Mouse (Mus musculus) T-helper 17 cell (primary cell): ENCODE measurements around the gene Pla2g1b.
"Not testable (repeated sequence)": the region's sequence is repeated elsewhere in the genome, so short reads cannot be mapped to it uniquely, and the experiment has no call there.

Experiments
- in situ Hi-C, 2 experiments: fragments of 300-600 bp; cut with MboI, MseI; formaldehyde crosslinking; loops; 1 replicate in 1 of 2; 2 replicates in 1 of 2; pipeline ENCODE4 v1.15.1; 2025; ENCODE audit warnings: high pct_unique_total_duplicates in 2 of 2

The Pla2g1b gene

GRCm38 (mm10) chr5:115483385-115483784 is 17.3 kb downstream of the Pla2g1b start:
- in situ Hi-C loops = loop anchor here in 1 of 2 experiments (5.0 kb wide), 1 partner anchor 1656 kb away; no protein-coding TSS in a partner anchor

GRCm38 (mm10) chr5:115483947-115484920 is 18.2 kb downstream of the Pla2g1b start, which contains the start of gene Sirt4:
TSS of gene Sirt4 (minus strand) at chr5:115484725.
- in situ Hi-C loops = loop anchor here in 1 of 2 experiments (5.0 kb wide), 1 partner anchor 1657 kb away; no protein-coding TSS in a partner anchor

- in situ Hi-C loops = loop anchor here in 1 of 2 experiments (5.0 kb wide), 1 partner anchor 1658 kb away; no protein-coding TSS in a partner anchor
These were observed 18.9 kb downstream of the Pla2g1b start for GRCm38 (mm10) chr5:115484996-115485395.

GRCm38 (mm10) chr5:115485489-115486205 is 19.6 kb downstream of the Pla2g1b start:
- in situ Hi-C loops = no loop called here

GRCm38 (mm10) chr5:115486726-115487125 is 20.7 kb downstream of the Pla2g1b start:
- in situ Hi-C loops = no loop called here

GRCm38 (mm10) chr5:115487353-115487752 is 21.3 kb downstream of the Pla2g1b start:
- in situ Hi-C loops = no loop called here

GRCm38 (mm10) chr5:115487942-115488580 is 22.0 kb downstream of the Pla2g1b start:
- in situ Hi-C loops = no loop called here

GRCm38 (mm10) chr5:115488841-115489698 is 23.0 kb downstream of the Pla2g1b start:
- in situ Hi-C loops = no loop called here

GRCm38 (mm10) chr5:115489699-115490637 is 23.9 kb downstream of the Pla2g1b start:
- in situ Hi-C loops = no loop called here

- in situ Hi-C loops = no loop called here
These were observed 24.6 kb downstream of the Pla2g1b start for GRCm38 (mm10) chr5:115490638-115491000.

- in situ Hi-C loops = no loop called here
These were observed 25.0 kb downstream of the Pla2g1b start for GRCm38 (mm10) chr5:115491076-115491475.

GRCm38 (mm10) chr5:115491771-115492322 is 25.8 kb downstream of the Pla2g1b start:
- in situ Hi-C loops = no loop called here

GRCm38 (mm10) chr5:115492711-115493335 is 26.8 kb downstream of the Pla2g1b start:
- in situ Hi-C loops = no loop called here

GRCm38 (mm10) chr5:115493441-115493840 is 27.4 kb downstream of the Pla2g1b start:
- in situ Hi-C loops = no loop called here

- in situ Hi-C loops = not testable (repeated sequence)
These were observed 29.6 kb downstream of the Pla2g1b start for GRCm38 (mm10) chr5:115495618-115496017.

- in situ Hi-C loops = no loop called here
These were observed 31.0 kb downstream of the Pla2g1b start for GRCm38 (mm10) chr5:115497033-115497432.

GRCm38 (mm10) chr5:115498307-115499240 is 32.5 kb downstream of the Pla2g1b start:
- in situ Hi-C loops = no loop called here
